Mouse (Mus musculus): ENCODE measurements around the gene Vamp2. TPM values are rescaled to one million over a fixed set of nuclear protein-coding genes. Genes with fewer than 3 reads are reported as not detected.

Gene Vamp2
- total and polyA plus RNA-seq, 2 experiments = 5.2 to 36.9 TPM

- Histone ChIP-seq H3K36me3 (ENCODE audit: control insufficient read depth, insufficient read depth, low read length) (no peaks in the 10 kb centered on the region), H3K4me1 (ENCODE audit: control insufficient read depth, insufficient read depth, low read length) (peaks cover 2% of the 10 kb centered on the region)
- 76% methylated on average over 8 of the region's 8 CpGs for WGBS
Observed at GRCm38 (mm10) chr11:69050748-69051147, 37.5 kb upstream of the Vamp2 start.

GRCm38 (mm10) chr11:69051771-69052170 is 36.5 kb upstream of the Vamp2 start:
- H3K4me1 ChIP-seq (ENCODE audit: control insufficient read depth, insufficient read depth, low read length) = no peaks in the 10 kb centered on the region; the same call in 1 of the 2 replicates
- no peak for TF ChIP-seq POLR2A (IDR thresholded peaks at IDR 0.05; ENCODE audit: extremely low read depth, insufficient read depth, low read length)
- TF ChIP-seq CTCF (IDR thresholded peaks at IDR 0.05; ENCODE audit: low read depth, low read length) = no peak
- H3K36me3 ChIP-seq (ENCODE audit: control insufficient read depth, insufficient read depth, low read length) = no peaks in the 10 kb centered on the region
- WGBS = 91% methylated on average over 4 of the region's 4 CpGs
- no peak overlapping the region for H3K9ac ChIP-seq (ENCODE audit: low read depth, low read length)
- no peak overlapping the region for H3K27ac ChIP-seq (replicated peaks; ENCODE audit: insufficient read depth, low read depth, low read length)
- H3K79me2 ChIP-seq (ENCODE audit: control insufficient read depth, insufficient read depth, low read length) = no peaks in the 10 kb centered on the region
- no peaks in the 10 kb centered on the region for H3K27me3 ChIP-seq (ENCODE audit: control insufficient read depth, insufficient read depth, low read length)
- DNase-seq (ENCODE audit: extremely low read depth, low read depth, low spot score) = no peak
- H3K4me3 ChIP-seq (ENCODE audit: insufficient read depth, low read depth, low read length) = no peak overlapping the region

More at GRCm38 (mm10) chr11:69050748-69051147, 37.5 kb upstream of the Vamp2 start:
- Histone ChIP-seq H3K4me3 (ENCODE audit: insufficient read depth, low read depth, low read length) (no peak overlapping the region), H3K27ac (replicated peaks; ENCODE audit: insufficient read depth, low read depth, low read length) (no peak overlapping the region), H3K9ac (ENCODE audit: low read depth, low read length) (no peak overlapping the region; the same call in 1 of the 2 replicates), H3K27me3 (ENCODE audit: control insufficient read depth, insufficient read depth, low read length) (no peaks in the 10 kb centered on the region), H3K79me2 (ENCODE audit: control insufficient read depth, insufficient read depth, low read length) (no peaks in the 10 kb centered on the region)
- DNase-seq (ENCODE audit: extremely low read depth, low read depth, low spot score) = no peak
- no peak for TF ChIP-seq POLR2A (IDR thresholded peaks at IDR 0.05; ENCODE audit: extremely low read depth, insufficient read depth, low read length)

- no peak overlapping the region for H3K4me3 ChIP-seq (ENCODE audit: insufficient read depth, low read depth, low read length)
- no peaks in the 10 kb centered on the region for H3K27me3 ChIP-seq (ENCODE audit: control insufficient read depth, insufficient read depth, low read length)
- no peaks in the 10 kb centered on the region for H3K79me2 ChIP-seq (ENCODE audit: control insufficient read depth, insufficient read depth, low read length)
- no peaks in the 10 kb centered on the region; the same call in 1 of the 2 replicates for H3K4me1 ChIP-seq (ENCODE audit: control insufficient read depth, insufficient read depth, low read length)
- WGBS = 97% methylated on average over 2 of the region's 2 CpGs
- no peaks in the 10 kb centered on the region for H3K36me3 ChIP-seq (ENCODE audit: control insufficient read depth, insufficient read depth, low read length)
- no peak overlapping the region for H3K27ac ChIP-seq (replicated peaks; ENCODE audit: insufficient read depth, low read depth, low read length)
- no peak for DNase-seq (ENCODE audit: extremely low read depth, low read depth, low spot score)
- TF ChIP-seq CTCF (IDR thresholded peaks at IDR 0.05; ENCODE audit: low read depth, low read length) (no peak), POLR2A (IDR thresholded peaks at IDR 0.05; ENCODE audit: extremely low read depth, insufficient read depth, low read length) (no peak)
- no peak overlapping the region for H3K9ac ChIP-seq (ENCODE audit: low read depth, low read length)
Observed at GRCm38 (mm10) chr11:69052824-69053421, 35.4 kb upstream of the Vamp2 start.

- no peak for TF ChIP-seq POLR2A (IDR thresholded peaks at IDR 0.05; ENCODE audit: extremely low read depth, insufficient read depth, low read length)
- no peak for TF ChIP-seq CTCF (IDR thresholded peaks at IDR 0.05; ENCODE audit: low read depth, low read length)
- H3K4me3 ChIP-seq (ENCODE audit: insufficient read depth, low read depth, low read length) = no peak overlapping the region
- H3K36me3 ChIP-seq (ENCODE audit: control insufficient read depth, insufficient read depth, low read length) = no peaks in the 10 kb centered on the region
- no peaks in the 10 kb centered on the region for H3K27me3 ChIP-seq (ENCODE audit: control insufficient read depth, insufficient read depth, low read length)
- 53% methylated on average over 3 of the region's 3 CpGs for WGBS
- H3K4me1 ChIP-seq (ENCODE audit: control insufficient read depth, insufficient read depth, low read length) = peaks cover 4% of the 10 kb centered on the region
- no peaks in the 10 kb centered on the region for H3K79me2 ChIP-seq (ENCODE audit: control insufficient read depth, insufficient read depth, low read length)
- H3K9ac ChIP-seq (ENCODE audit: low read depth, low read length) = no peak overlapping the region
- no peak for DNase-seq (ENCODE audit: extremely low read depth, low read depth, low spot score)
- H3K27ac ChIP-seq (replicated peaks; ENCODE audit: insufficient read depth, low read depth, low read length) = no peak overlapping the region
Observed at GRCm38 (mm10) chr11:69053848-69054247, 34.4 kb upstream of the Vamp2 start.

- Histone ChIP-seq H3K4me1 (ENCODE audit: control insufficient read depth, insufficient read depth, low read length) (peaks cover 12% of the 10 kb centered on the region), H3K79me2 (ENCODE audit: control insufficient read depth, insufficient read depth, low read length) (no peaks in the 10 kb centered on the region), H3K36me3 (ENCODE audit: control insufficient read depth, insufficient read depth, low read length) (no peaks in the 10 kb centered on the region), H3K27me3 (ENCODE audit: control insufficient read depth, insufficient read depth, low read length) (no peaks in the 10 kb centered on the region), H3K4me3 (ENCODE audit: insufficient read depth, low read depth, low read length) (peak overlapping the region; percentile 60), H3K9ac (ENCODE audit: low read depth, low read length) (peak overlapping the region; percentile 75; the same call in 1 of the 2 replicates), H3K27ac (replicated peaks; ENCODE audit: insufficient read depth, low read depth, low read length) (peak overlapping the region; percentile 87)
- TF ChIP-seq CTCF (IDR thresholded peaks at IDR 0.05; ENCODE audit: low read depth, low read length) = no peak
- TF ChIP-seq POLR2A (IDR thresholded peaks at IDR 0.05; ENCODE audit: extremely low read depth, insufficient read depth, low read length) = no peak
- no peak for DNase-seq (ENCODE audit: extremely low read depth, low read depth, low spot score)
- WGBS = 59% methylated on average over 2 of the region's 2 CpGs
Observed at GRCm38 (mm10) chr11:69058265-69058664, 30.0 kb upstream of the Vamp2 start.

- under 1% methylated on average over 19 of the region's 19 CpGs for WGBS
- Histone ChIP-seq H3K27me3 (ENCODE audit: control insufficient read depth, insufficient read depth, low read length) (no peaks in the 10 kb centered on the region), H3K9ac (ENCODE audit: low read depth, low read length) (peak overlapping the region; percentile 75)
Observed at GRCm38 (mm10) chr11:69058729-69059356, 29.4 kb upstream of the Vamp2 start.

More at GRCm38 (mm10) chr11:69058729-69059356, 29.4 kb upstream of the Vamp2 start:
- Histone ChIP-seq H3K36me3 (ENCODE audit: control insufficient read depth, insufficient read depth, low read length) (no peaks in the 10 kb centered on the region), H3K79me2 (ENCODE audit: control insufficient read depth, insufficient read depth, low read length) (no peaks in the 10 kb centered on the region), H3K4me1 (ENCODE audit: control insufficient read depth, insufficient read depth, low read length) (peaks cover 12% of the 10 kb centered on the region), H3K4me3 (ENCODE audit: insufficient read depth, low read depth, low read length) (peak overlapping the region; percentile 60), H3K27ac (replicated peaks; ENCODE audit: insufficient read depth, low read depth, low read length) (peak overlapping the region; percentile 87)
- no peak for TF ChIP-seq CTCF (IDR thresholded peaks at IDR 0.05; ENCODE audit: low read depth, low read length)
- no peak for TF ChIP-seq POLR2A (IDR thresholded peaks at IDR 0.05; ENCODE audit: extremely low read depth, insufficient read depth, low read length)
- DNase-seq (ENCODE audit: extremely low read depth, low read depth, low spot score) = peak; percentile 71

Data from liver, adult 2 months (tissue).